Mouse (Mus musculus): ENCODE results near the gene Vstm2b.

Gene Vstm2b

GRCm38 (mm10) chr7:40898096-40898710 is at the start of gene Vstm2b:
Vstm2b (plus strand) TSS chr7:40898328.
- DNase-seq = no peak

DNA sequence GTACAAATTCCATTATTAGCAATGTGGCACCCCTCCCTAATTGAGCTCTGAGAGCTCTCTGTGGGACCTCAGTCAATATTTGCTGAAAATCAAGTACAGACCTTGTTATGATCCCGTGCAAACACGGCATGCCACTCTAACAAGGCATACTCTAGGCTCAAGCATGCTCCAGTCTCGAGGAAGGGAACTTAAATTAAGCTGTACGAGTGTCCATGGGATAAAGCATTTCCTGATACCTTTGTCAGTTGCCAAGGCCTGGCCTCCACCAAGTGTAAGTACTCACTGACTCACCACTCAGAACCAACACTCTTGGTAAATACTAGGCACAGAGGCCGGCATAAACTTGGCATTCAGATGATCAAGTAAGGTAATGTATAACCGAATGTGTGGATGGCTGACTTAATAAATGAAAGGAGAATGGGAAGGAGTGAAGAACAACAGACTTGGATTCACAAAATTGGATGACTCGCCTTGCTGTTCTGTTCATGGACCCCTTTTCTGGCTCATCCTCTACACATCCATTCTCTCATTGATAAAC is 42.0 kb upstream of the Vstm2b start:
- DNase-seq = no peak

DNA sequence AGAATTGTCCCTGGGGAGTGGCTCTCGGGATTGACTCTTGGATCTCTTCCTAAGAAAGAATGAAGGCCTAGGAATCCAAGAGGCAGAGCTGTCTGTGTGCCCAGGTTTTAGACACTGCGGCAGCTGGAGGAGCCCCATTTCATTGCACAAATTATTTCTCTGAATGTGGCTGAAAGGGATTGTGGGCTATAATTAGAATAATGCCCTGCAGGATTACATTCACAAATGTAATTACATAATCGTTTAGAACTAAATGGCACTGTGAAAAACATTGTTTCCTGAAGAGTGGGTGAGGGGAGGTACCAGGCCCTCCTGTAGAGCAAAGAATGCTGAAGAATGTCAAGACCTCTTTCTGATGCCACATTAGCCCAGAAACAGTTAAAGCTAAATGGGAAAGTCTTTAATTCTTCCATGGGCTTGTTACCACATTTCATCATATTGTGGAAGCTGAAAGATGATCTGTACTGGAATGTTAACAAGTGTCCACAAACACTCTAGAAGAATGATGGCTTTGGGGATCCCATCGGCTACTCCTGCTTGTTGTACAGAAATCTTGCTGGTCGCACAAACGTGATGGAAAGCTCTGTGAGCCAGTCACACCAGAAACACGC is 24.6 kb upstream of the Vstm2b start:
- no peak for DNase-seq

DNA sequence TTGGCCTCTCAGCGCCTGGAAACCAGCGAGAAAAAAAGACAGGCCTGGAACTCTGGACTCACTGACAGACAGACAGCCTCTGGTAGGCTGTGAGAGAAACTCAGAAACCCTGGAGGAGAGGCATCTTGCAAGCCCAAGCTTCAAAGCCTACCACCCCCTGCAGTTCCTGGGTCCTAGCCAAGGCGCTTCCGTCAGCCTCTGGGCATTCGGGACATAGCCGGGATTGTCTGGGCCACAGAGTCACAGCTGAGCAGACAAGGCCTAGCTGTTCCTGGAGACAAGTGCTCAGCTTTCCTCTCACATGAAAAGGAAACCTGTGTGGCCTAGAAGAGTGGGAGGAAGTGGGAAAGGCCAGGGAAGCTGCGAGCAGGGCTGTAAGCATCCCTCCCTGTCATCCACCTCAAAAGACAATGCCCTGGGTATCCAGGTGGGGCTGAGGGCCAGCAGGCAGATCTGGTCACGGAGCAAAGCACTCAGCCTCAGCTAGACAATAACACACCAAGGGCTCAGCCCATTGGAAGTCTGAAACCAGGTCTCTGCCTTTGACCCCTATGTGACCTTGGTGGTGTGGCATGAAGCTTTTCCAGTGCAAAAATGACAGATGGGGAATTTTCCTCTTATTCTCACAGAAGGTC is 13.2 kb upstream of the Vstm2b start:
- DNase-seq = peak; percentile 46

DNA sequence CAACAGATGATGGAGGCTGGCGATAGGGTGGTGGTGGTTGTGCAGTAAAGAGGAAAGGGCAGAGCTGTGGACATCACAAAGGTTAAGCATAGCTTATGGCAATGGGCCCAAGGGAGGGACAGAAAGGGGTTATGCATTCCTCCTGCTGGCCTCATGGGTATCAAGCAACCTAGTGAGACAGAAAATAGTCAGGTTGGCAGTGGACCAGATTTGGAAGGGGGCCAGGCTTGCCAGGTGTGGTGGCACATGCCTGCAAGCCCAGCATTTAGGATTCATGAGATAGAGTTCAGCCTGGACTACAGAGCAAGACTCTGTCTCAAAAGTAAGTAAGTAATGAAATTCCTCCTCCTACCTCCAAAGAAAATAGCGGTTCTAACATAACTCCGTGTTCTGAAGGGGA is 9.8 kb upstream of the Vstm2b start:
- no peak for DNase-seq

DNA sequence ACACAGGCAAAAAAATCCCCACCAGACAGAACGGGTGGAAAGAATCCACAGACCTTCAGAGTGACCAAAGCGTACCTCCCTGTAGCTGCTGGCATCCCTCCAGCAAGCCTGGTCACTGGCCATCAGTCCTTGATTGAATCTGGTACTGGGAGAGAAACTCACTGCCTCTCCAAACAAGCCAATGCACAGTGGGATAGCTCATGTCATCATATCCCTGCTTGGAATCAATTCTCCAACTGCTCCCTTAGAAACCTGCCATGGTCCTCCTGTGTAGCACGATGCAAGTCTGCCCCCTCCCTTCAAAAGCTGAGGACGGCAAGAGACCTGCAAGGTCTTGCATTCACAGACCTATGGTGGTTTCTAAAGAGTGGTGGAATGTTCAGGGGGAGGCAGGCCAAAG is 1.2 kb upstream of the Vstm2b start:
- DNase-seq = no peak

DNA sequence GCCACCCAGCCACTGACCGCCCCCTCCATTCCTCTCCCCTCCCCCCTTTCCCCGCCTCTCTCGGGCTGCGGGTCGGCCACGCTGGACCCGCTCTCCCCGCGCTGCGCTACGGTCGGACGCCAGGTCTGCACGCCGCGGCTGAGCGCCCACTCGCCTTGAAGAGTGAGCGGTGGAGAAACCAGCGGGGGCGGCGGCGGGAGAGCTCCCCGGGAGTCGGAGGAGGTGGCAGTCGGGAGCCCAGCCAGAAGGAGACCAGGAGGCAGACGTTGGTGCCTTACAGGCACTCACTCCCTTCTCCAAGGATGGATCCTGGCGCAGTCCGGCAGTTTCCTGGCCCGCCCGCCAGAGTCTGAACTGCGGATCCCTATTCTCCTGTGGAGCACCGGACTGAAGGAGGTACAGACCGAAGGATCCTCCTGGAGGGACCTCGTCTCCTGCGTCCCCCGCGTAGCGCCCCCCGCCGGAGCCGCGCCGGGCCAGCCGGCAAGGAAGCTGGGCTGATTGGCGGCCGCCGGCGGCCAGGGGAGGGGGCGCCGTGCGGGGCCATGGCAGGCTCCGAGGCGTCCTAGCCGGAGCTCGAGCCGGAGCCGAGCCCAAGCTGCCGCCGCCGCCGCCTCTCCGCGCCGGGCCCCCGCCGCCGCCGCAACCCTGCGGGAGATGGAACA is 715 bp downstream of the Vstm2b start:
- no peak for DNase-seq

GRCm38 (mm10) chr7:40899376-40900265 is 1.5 kb downstream of the Vstm2b start:
- DNase-seq = no peak

GRCm38 (mm10) chr7:40901201-40901600 is 3.1 kb downstream of the Vstm2b start:
- peak; percentile 34 for DNase-seq

- no peak for DNase-seq
Measured at GRCm38 (mm10) chr7:40902506-40902905, 4.4 kb downstream of the Vstm2b start.

DNA sequence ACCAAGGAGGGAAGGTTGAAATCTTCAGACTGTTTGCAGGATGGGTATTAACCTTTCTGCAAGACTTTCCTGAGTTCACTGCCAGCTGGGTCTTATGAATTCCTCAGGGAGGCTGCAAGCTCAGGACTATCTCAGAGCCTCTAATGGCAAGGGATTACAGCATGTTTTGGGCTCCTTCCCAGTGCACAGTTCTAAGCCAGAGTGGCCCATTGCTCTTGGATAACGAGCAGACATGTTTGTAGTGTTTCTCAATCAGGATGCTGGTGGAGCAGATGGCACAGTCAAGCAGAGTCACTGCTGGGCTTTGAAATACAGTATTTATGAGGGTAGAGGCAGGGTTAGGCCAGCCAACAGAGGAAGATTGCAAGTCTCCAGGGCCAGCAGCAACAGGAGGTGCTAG is 8.4 kb downstream of the Vstm2b start:
- DNase-seq = no peak

GRCm38 (mm10) chr7:40916761-40917160 is 18.6 kb downstream of the Vstm2b start:
- no peak for DNase-seq

GRCm38 (mm10) chr7:40920118-40920517 is 22.0 kb downstream of the Vstm2b start:
- no peak for DNase-seq

- DNase-seq = no peak
Measured at GRCm38 (mm10) chr7:40921281-40921680, 23.2 kb downstream of the Vstm2b start.

DNA sequence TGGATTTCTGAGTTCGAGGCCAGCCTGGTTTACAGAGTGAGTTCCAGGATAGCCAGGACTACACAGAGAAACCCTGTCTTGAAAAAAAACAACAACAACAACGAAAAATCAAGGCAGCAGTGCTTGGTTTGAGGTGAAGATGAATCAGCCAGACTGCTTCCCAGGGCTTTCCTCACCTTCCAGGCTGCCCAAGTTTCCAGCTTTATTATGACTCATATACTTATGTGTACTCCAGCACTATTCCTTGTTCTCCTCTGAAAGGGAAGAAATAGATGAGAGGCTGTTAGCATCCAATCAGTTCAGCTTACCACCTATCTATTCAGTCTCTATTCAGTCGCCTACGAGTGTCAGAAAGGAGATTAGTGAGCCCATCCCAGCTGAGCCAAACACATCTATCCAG is 24.7 kb downstream of the Vstm2b start:
- DNase-seq = no peak

- DNase-seq = no peak
Measured at GRCm38 (mm10) chr7:40928391-40928790, 30.3 kb downstream of the Vstm2b start.

DNA sequence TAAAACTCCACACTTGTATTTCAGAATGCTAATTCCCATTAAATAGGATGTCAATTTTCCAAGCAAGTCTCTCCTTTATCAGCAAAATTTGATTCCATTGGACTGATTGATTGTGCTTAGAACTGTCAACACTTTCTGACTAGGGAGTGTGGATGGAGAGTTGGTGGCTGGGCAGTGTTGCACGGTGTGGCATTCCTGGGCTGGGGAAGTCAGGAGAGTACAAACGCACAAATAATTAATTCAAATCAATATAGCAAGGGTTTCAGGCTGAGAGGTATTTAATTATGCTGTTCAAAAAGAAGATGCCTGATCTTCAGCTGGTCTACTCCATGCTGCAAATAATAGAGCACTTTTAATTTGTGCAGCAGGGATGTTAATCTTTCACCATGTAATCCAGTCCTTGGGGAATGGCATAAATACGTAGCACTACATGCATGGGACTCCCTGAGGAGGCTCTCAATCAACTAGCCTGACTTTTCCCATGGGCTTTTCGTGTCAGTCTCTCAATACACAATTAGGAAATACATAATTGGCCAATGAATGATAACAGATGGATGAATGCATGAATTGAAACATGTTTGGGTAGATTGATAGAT is 38.6 kb downstream of the Vstm2b start:
- no peak for DNase-seq

- no peak for DNase-seq
Measured at GRCm38 (mm10) chr7:40939371-40939770, 41.2 kb downstream of the Vstm2b start.

DNA sequence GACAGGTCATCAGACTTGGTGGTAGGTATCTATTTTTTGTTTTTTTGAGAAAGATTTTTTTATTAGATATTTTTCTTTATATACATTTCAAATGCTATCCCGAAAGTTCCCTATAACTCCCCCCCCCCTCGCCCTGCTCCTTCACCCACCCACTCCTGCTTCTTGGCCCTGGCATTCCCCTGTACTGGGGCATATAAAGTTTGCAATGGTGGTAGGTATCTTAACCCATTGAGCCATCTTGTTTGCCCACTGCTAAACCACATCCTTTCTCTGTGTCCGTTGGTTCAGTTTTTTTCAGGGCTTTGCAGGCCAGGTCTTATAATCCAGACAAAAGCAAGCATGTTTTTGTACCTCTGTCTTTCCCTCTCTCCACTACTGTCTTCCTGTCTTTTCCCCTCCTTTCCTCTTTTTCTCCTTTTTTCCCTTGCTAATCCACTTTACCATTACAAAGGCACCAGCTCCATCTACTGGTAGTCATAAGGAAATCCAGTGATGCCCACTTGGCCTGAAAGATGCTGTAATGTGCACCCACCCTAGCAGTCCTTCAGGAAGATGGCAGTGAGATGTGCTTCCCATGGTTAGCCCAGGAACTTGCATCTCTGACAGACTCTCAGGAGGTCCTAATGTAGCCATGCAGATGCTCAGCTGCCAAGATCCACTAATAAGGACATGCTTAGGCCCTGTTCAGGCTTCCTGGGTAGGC is 44.3 kb downstream of the Vstm2b start:
- no peak for DNase-seq
